Mouse (Mus musculus): ENCODE data around the gene Chmp2a. TPM values are rescaled to one million over a fixed set of nuclear protein-coding genes. Genes with fewer than 3 reads are reported as not detected.
A peak's percentile ranks its signal among the peaks of the same experiment; 100 is the strongest.
"Not testable (repeated sequence)": the region's sequence is repeated elsewhere in the genome, so short reads cannot be mapped to it uniquely, and the experiment has no call there.

Gene Chmp2a
- total RNA-seq (2014; rRNA removed), result 67.6 and 114 TPM in 2 replicates
- 198 and 205 TPM in 2 replicates for polyA plus RNA-seq (2015; fragmentation: Nextera tagmentation; extraction: Ambion mirVana)

DNA sequence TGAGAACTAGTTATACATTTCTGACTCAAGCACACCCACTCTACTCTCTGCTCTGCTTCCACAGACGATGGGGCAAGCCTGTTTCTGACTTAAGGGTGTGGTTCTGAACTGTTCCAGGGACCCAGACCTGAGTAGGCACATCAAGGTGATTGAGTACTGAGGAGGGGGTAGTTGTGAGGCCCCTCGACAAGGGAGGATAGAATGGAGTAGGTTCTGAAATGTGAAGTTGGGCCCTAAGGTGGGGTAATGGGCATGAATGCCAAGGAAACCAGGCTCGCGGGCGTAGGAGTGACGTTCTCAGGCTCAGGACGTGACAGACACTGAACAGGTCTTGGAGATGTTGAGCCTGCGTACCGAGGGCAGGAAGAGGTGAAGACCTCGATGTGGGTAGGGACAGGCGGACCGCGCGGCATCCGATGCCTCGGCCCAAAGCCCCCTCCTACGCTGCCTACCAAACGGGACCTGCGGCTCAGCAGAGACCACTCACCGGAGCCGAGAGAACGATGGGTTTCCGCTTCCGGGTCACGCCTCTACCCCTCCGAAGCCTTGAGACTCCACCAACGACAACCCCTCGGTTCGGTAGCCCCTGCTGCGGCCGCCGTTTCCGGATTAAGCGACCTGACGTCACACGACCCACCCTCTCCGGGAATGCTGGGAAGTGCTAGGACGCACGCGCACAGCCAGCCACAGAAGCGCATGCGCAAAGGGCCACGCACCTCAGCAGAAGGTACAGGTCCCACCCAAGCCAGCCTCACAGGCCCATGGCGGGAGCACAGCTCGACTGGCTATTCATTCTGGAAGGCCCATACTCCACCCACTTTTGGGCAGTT is at the start of gene Chmp2a:
Gene Chmp2a, minus strand, starts transcription at position 660 of the 830 bp plus-strand sequence.
- Histone ChIP-seq H3K9me3 (ENCODE audit: low read length) (no peaks in the 10 kb centered on the region), H3K36me3 (ENCODE audit: insufficient read depth, low read length) (peaks cover 41% of the 10 kb centered on the region), H3K4me2 (ENCODE audit: low read depth, low read length, poor library complexity, severe bottlenecking) (peak within 1 kb of the TSS; percentile 73), H3K4me1 (ENCODE audit: insufficient read depth, low read length) (peaks cover 14% of the 10 kb centered on the region), H3K9ac (replicated peaks; ENCODE audit: low read length, poor library complexity, severe bottlenecking) (peak within 1 kb of the TSS; percentile 66), H3K27ac (ENCODE audit: low read depth, low read length) (peak within 1 kb of the TSS; percentile 80), H3K4me3 (ENCODE audit: low read depth, low read length) (peak within 1 kb of the TSS; percentile 38), H3K27me3 (ENCODE audit: insufficient read depth, low read length) (no peaks in the 10 kb centered on the region)
- under 1% methylated on average over 45 of the region's 45 CpGs for WGBS
- DNase-seq (ENCODE audit: low spot score) (peak; percentile 98), ATAC-seq (ENCODE audit: low FRiP score) (peak; percentile 83)
- no peak for TF ChIP-seq CTCF (IDR thresholded peaks at IDR 0.05)

GRCm38 (mm10) chr7:13072293-13072692 is 37.7 kb upstream of the Chmp2a start:
- no peak for DNase-seq (ENCODE audit: low spot score)
- no peak for TF ChIP-seq CTCF (IDR thresholded peaks at IDR 0.05)
- Histone ChIP-seq H3K27me3 (ENCODE audit: insufficient read depth, low read length) (no peaks in the 10 kb centered on the region), H3K4me1 (ENCODE audit: insufficient read depth, low read length) (no peaks in the 10 kb centered on the region), H3K9ac (replicated peaks; ENCODE audit: low read length, poor library complexity, severe bottlenecking) (no peak overlapping the region), H3K36me3 (ENCODE audit: insufficient read depth, low read length) (no peaks in the 10 kb centered on the region), H3K27ac (ENCODE audit: low read depth, low read length) (no peak overlapping the region), H3K9me3 (ENCODE audit: low read length) (no peaks in the 10 kb centered on the region), H3K4me3 (ENCODE audit: low read depth, low read length) (no peak overlapping the region), H3K4me2 (ENCODE audit: low read depth, low read length, poor library complexity, severe bottlenecking) (no peak overlapping the region)
- ATAC-seq (ENCODE audit: low FRiP score), result no peak
- 63% methylated on average over 5 of the region's 5 CpGs for WGBS

DNA sequence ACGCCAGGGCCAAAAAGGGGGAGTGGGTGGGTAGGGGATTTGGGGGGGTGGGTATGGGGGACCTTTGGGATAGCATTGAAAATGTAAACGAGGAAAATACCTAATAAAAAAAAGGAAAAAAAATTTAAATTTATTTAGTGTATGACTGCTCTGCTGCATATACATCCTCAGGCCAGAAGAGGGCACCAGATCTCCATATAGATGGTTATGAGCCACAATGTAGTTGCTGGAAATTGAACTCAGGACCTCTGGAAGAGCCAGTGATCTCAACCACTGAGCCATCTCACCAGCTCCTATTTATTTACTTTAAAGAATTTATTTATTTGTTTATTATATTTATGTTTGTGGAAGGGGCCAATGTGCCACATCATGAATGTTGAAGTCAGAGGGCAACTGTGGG is 28.8 kb upstream of the Chmp2a start:
- not testable (repeated sequence) for H3K4me3 ChIP-seq (ENCODE audit: low read depth, low read length); H3K4me1 ChIP-seq (ENCODE audit: insufficient read depth, low read length); H3K9me3 ChIP-seq (ENCODE audit: low read length); H3K4me2 ChIP-seq (ENCODE audit: low read depth, low read length, poor library complexity, severe bottlenecking); H3K9ac ChIP-seq (replicated peaks; ENCODE audit: low read length, poor library complexity, severe bottlenecking); DNase-seq (ENCODE audit: low spot score); H3K36me3 ChIP-seq (ENCODE audit: insufficient read depth, low read length); ATAC-seq (ENCODE audit: low FRiP score); H3K27ac ChIP-seq (ENCODE audit: low read depth, low read length); H3K27me3 ChIP-seq (ENCODE audit: insufficient read depth, low read length)
- WGBS, result 46% methylated on average over 2 of the region's 2 CpGs
- peak; percentile 50 for TF ChIP-seq CTCF (IDR thresholded peaks at IDR 0.05)

DNA sequence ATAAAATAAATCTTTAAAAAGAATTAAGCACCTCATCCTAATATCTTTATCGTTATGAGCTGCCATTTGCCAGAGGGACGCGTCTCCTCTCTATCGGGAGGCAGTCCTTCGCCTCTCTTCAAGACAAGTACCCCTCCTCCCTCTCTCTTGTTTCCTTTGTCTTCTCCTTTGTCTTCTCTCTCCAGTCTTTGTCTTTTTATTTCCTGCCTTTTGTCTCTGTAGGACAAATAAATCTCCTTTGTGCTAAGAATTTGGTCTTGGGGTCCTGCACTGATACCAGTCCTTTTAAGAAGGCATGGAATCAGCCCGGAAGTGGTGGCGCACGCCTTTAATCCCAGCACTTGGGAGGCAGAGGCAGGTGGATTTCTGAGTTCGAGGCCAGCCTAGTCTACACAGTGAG is 24.9 kb upstream of the Chmp2a start:
- H3K4me3 ChIP-seq (ENCODE audit: low read depth, low read length), result no peak overlapping the region
- no peak for ATAC-seq (ENCODE audit: low FRiP score)
- WGBS, result 87% methylated on average over 9 of the region's 9 CpGs

DNA sequence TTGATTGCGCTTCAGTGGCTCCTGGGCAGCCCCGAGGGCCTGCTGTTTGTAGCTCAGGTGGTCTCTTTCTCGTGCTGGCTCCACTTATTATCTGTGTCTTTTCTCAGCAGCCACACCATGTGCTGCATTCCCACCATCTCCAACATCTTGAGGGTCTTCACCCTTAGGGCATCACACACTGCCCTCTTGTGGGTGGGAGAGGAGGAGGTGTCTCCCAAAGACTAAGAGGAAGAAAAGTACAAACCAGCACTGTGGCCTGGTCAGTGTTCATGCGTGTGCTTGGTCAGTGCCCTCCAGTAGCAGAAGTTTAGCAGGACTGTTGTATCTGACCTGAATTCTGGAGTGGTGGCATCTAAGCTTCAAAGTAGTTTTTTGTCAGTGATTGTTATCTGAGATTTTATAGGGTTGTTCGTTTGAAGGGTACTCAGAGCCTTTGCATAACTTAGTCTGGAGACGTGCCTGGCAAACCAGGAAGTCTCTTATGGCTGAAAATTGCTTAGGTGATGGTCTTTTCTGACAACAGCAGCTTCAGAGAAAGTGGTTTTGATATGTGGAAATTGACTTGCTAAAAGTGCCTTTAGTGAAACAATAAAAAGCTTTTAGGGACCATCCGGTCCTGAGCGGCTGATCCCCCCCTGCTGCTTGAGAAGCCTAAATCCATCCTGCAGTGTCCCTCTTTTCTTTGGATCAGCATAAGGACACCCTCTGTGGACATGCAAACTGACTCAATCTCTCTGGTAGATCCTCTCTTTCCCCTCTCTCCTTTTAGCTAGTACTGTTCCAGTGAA is 22.5 kb upstream of the Chmp2a start:
- Histone ChIP-seq H3K27me3 (ENCODE audit: insufficient read depth, low read length) (no peaks in the 10 kb centered on the region), H3K4me2 (ENCODE audit: low read depth, low read length, poor library complexity, severe bottlenecking) (no peak overlapping the region), H3K4me3 (ENCODE audit: low read depth, low read length) (no peak overlapping the region), H3K9ac (replicated peaks; ENCODE audit: low read length, poor library complexity, severe bottlenecking) (no peak overlapping the region), H3K27ac (ENCODE audit: low read depth, low read length) (no peak overlapping the region), H3K36me3 (ENCODE audit: insufficient read depth, low read length) (no peaks in the 10 kb centered on the region), H3K4me1 (ENCODE audit: insufficient read depth, low read length) (peaks cover 5% of the 10 kb centered on the region; the same call in 1 of the 2 replicates), H3K9me3 (ENCODE audit: low read length) (no peaks in the 10 kb centered on the region)
- DNase-seq (ENCODE audit: low spot score), result no peak
- peak; percentile 47 for TF ChIP-seq CTCF (IDR thresholded peaks at IDR 0.05)
- 47% methylated on average over 8 of the region's 8 CpGs for WGBS
- no peak for ATAC-seq (ENCODE audit: low FRiP score)

More for the DNA sequence above, 24.9 kb upstream of the Chmp2a start:
- DNase-seq (ENCODE audit: low spot score), result no peak
- TF ChIP-seq CTCF (IDR thresholded peaks at IDR 0.05), result no peak
- Histone ChIP-seq H3K36me3 (ENCODE audit: insufficient read depth, low read length) (no peaks in the 10 kb centered on the region), H3K4me2 (ENCODE audit: low read depth, low read length, poor library complexity, severe bottlenecking) (no peak overlapping the region), H3K27me3 (ENCODE audit: insufficient read depth, low read length) (no peaks in the 10 kb centered on the region), H3K27ac (ENCODE audit: low read depth, low read length) (no peak overlapping the region), H3K9ac (replicated peaks; ENCODE audit: low read length, poor library complexity, severe bottlenecking) (no peak overlapping the region), H3K4me1 (ENCODE audit: insufficient read depth, low read length) (no peaks in the 10 kb centered on the region; the same call in 1 of the 2 replicates), H3K9me3 (ENCODE audit: low read length) (no peaks in the 10 kb centered on the region)

Measured in midbrain, postnatal 0 days (tissue).